Mouse (Mus musculus): Measurements from ENCODE around the gene C8b. TPM values are rescaled to one million over a fixed set of nuclear protein-coding genes. Genes with fewer than 3 reads are reported as not detected.

Gene C8b
- polyA plus RNA-seq (2012; rRNA removed): 19.5 and 20.9 TPM in 2 replicates

GRCm38 (mm10) chr4:104766065-104766464 lies at the start of gene C8b:
C8b (plus strand) TSS chr4:104766317.

Other genes with a start within 250 kb of the C8b start
- not detected in 2 replicates for gene Gm17662, start 91.0 kb downstream of the C8b start, polyA plus RNA-seq (2012; rRNA removed)
- 12.4 and 13.2 TPM in 2 replicates for gene C8a, start 110.1 kb downstream of the C8b start, polyA plus RNA-seq (2012; rRNA removed)
- 0.11 and 0.15 TPM in 2 replicates for gene Fyb2, start 147.1 kb downstream of the C8b start, polyA plus RNA-seq (2012; rRNA removed)

All from liver, embryonic 14 days (tissue).